Mouse (Mus musculus) forebrain, embryonic 14.5 days (tissue): ENCODE results near the gene Stard3. TPM values are rescaled to one million over a fixed set of nuclear protein-coding genes. Genes with fewer than 3 reads are reported as not detected.

ENCODE experiments used
- ATAC-seq: fragments of 200-750 bp; cut with Nextera tagmentation; 2 replicates; pipeline ENCODE4 v1.8.0; 2017; ENCODE audit warnings: mild to moderate bottlenecking, moderate library complexity
- DNase-seq: peaks from one replicate; pipeline ENCODE4 v3.0.0-alpha.2; 2015; ENCODE audit warnings: low spot score
- H3K27ac ChIP-seq: fragments of 300-500 bp; sonication (generic); 2 replicates; pipeline ENCODE4 v1.5.1; 2014; ENCODE audit warnings: low read depth, mild to moderate bottlenecking, control low read depth, low read length, moderate library complexity
- H3K27me3 ChIP-seq: fragments of 300-500 bp; sonication (generic); replicated peaks from 2 replicates; pipeline ENCODE4 v1.6.1; 2014; ENCODE audit warnings: low read length, control low read depth, mixed read lengths; ENCODE audit not compliant: control insufficient read depth, insufficient read depth
- H3K36me3 ChIP-seq: fragments of 300-500 bp; sonication (generic); 2 replicates; pipeline ENCODE4 v1.6.1; 2014; ENCODE audit warnings: low read length, control low read depth; ENCODE audit not compliant: control insufficient read depth, insufficient read depth
- H3K4me1 ChIP-seq: fragments of 300-500 bp; sonication (generic); 2 replicates; pipeline ENCODE4 v1.6.1; 2014; ENCODE audit warnings: antibody characterized with exemption, low read length, control low read depth; ENCODE audit not compliant: control insufficient read depth, insufficient read depth
- H3K4me2 ChIP-seq: fragments of 300-500 bp; sonication (generic); 2 replicates; pipeline ENCODE4 v1.6.1; 2014; ENCODE audit warnings: mild to moderate bottlenecking, control low read depth, low read length
- H3K4me3 ChIP-seq: fragments of 300-500 bp; sonication (generic); 2 replicates; pipeline ENCODE4 v1.5.1; 2014; ENCODE audit warnings: low read depth, low read length, control low read depth
- H3K9ac ChIP-seq: fragments of 300-500 bp; sonication (generic); 2 replicates; pipeline ENCODE4 v1.6.1; 2014; ENCODE audit warnings: mild to moderate bottlenecking, low read length, control low read depth, moderate library complexity
- H3K9me3 ChIP-seq: fragments of 300-500 bp; sonication (generic); replicated peaks from 2 replicates; pipeline ENCODE4 v1.6.1; 2016; ENCODE audit warnings: low read length, control low read depth, mixed read lengths; ENCODE audit not compliant: control insufficient read depth
- WGBS: fragments of 180-500 bp; shearing (Covaris S2); extraction: QIAGEN DNeasy Blood & Tissue Kit; methylation state at CpG from one replicate; pipeline ENCODE4 v1.1.7; 2014; 5-methylcytosine and 5-hydroxymethylcytosine counted together
- polyA plus RNA-seq: library from polyadenylated mRNA; unstranded; fragments of >200 nt; fragmentation: Nextera tagmentation; extraction: Ambion mirVana; gene quantifications from 2 replicates; pipeline ENCODE4 v1.2.1, GENCODE M21; 2014

Stard3 gene
- polyA plus RNA-seq, 1 experiment from 2014 or later, result 43.8 TPM

DNA sequence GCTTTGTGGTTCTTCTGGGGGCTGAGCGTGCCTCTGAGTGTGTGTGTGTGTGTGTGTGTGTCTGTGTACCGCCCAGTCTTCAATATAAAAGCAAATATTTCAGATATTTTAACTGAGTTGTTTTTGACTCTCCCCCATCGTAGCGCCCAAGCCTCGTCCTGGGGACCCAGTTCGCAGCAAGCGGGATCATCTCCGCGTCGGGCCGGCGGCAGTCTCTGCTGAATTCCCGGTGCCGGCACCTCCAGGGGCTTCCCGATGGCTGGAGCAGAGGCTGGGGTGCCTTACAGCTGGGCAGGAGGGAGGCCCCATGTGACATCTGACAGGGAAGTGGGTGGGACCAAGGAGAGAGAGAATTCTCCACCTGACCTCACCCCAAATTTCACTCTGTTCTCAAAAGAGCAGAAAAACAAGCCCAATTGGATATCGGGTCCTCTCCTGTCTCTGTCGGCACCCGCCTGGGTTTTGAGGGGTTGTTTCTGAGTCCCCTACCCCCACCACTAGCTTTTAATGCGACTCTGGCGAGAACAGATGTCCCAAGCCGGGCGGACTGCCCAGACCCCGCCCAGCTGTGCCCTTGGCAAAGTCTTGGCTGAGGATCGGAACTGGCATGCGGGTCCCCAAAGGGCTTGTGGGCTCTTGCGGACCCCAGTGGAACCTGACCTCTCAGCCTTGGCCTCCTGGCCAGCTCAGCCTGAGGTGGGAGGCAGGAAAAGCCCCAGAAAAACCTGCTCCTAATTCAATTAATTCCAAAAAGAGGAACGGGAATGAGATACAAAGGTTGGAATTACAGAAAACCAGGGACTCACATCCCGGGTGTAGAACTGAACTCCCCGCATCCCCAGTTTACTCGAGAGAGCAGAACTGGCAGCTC, 37.1 kb upstream of the Stard3 start:
- Histone ChIP-seq H3K4me2 (peak overlapping the region; percentile 53), H3K27me3 (peaks cover 87% of the 10 kb centered on the region), H3K4me3 (peak overlapping the region; percentile 19), H3K36me3 (0 out of 2 replicates have a peak, but pooled peaks cover 6% of the 10 kb centered on the region), H3K27ac (peak overlapping the region; percentile 95), H3K4me1 (peaks cover 32% of the 10 kb centered on the region), H3K9ac (peak overlapping the region; percentile 66), H3K9me3 (no peaks in the 10 kb centered on the region)
- DNase-seq (peak; percentile 83), ATAC-seq (peak; percentile 47)
- WGBS, result under 1% methylated on average over 30 of the region's 30 CpGs

DNA sequence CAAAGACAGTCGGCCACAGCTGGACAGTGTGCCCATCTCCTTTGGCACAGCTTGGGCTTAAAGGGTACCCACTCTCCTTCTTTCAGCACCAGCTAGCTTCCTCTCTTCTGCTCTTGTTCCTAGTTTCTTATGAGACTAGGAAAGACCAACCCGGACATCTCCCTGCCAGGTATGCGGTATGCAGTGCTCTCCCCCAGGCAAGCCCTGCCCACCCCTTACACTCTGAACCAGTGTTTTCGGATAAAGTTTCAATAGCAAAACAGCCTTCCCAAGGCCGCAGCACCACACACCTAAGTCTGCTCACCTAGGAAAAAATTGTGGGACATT, 36.5 kb upstream of the Stard3 start:
- Histone ChIP-seq H3K27ac (peak overlapping the region; percentile 95), H3K4me3 (peak overlapping the region; percentile 19; the same call in 1 of the 2 replicates), H3K9ac (no peak overlapping the region), H3K4me2 (peak overlapping the region; percentile 53), H3K27me3 (peaks cover 86% of the 10 kb centered on the region), H3K4me1 (peaks cover 32% of the 10 kb centered on the region), H3K9me3 (no peaks in the 10 kb centered on the region), H3K36me3 (0 out of 2 replicates have a peak, but pooled peaks cover 6% of the 10 kb centered on the region)
- no peak for DNase-seq
- no peak for ATAC-seq
- 5% methylated on average over 5 of the region's 5 CpGs for WGBS

DNA sequence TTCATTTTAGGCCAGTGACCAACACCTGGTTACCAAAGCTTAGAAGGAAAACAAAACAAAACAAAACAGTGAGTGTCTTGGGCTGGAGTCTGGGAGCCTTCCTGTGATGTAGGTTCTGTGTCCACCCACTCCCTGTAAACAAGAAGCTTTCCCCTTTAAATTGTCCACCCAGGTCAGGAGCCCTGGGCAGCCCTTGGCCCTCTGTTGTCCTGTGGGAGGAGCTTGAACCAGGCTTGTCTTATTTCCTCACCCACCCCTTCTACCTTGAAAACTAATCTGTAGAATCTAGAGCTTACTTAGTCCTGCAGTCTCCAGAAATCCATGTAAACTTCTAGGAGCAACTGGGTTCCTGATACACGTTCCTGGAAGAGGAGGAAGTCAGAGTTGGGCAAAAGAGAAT, 36.0 kb upstream of the Stard3 start:
- ATAC-seq (no peak), DNase-seq (no peak)
- peaks cover 86% of the 10 kb centered on the region for H3K27me3 ChIP-seq
- 0 out of 2 replicates have a peak, but pooled peaks cover 11% of the 10 kb centered on the region for H3K36me3 ChIP-seq
- H3K4me1 ChIP-seq, result peaks cover 32% of the 10 kb centered on the region
- H3K9ac ChIP-seq, result no peak overlapping the region
- no peak overlapping the region for H3K4me3 ChIP-seq
- no peaks in the 10 kb centered on the region for H3K9me3 ChIP-seq
- 0% methylated on average over 1 of the region's 1 CpGs for WGBS
- no peak overlapping the region for H3K4me2 ChIP-seq
- H3K27ac ChIP-seq, result peak overlapping the region; percentile 95; the same call in 1 of the 2 replicates

DNA sequence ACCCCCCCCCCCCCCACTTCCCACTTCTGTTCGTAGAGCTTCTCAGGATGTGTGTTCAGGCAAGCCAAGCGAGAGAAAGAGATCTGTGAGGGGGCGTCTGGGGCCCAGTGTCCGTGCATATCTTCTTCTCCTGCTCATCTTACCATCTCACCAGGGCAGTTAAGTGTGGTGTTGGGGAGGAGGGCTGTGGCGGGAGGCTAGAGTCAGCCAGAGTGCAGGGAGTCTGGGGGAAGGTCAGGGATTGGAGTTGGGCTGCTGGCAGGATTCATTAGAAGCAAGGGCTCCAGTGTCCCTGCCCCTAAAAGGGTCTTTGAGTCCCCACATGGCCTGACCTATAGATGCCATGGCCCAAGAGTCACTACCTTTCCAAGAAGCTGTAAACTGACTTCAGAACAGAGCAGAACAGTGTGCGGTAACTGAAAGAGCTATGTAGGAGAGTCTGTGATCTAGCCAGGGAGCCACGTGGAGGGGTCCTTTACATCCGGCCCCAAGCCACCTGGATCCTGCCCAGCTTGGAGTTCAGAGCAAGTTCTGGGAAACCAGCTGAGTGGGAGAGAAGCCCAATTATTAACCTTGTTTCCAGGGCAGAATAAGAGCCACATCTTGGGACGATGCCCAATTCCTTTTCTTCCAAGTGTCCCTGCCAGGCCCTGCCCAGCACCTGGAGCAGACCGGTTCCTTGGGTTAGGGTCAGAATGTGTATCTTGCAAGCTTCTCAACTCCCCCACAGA, 34.9 kb upstream of the Stard3 start:
- Histone ChIP-seq H3K4me2 (peak overlapping the region; percentile 51), H3K9me3 (no peaks in the 10 kb centered on the region), H3K9ac (peak overlapping the region; percentile 90), H3K27me3 (peaks cover 87% of the 10 kb centered on the region), H3K27ac (peak overlapping the region; percentile 98), H3K4me1 (peaks cover 27% of the 10 kb centered on the region), H3K4me3 (no peak overlapping the region), H3K36me3 (0 out of 2 replicates have a peak, but pooled peaks cover 16% of the 10 kb centered on the region)
- 1% methylated on average over 10 of the region's 10 CpGs for WGBS
- DNase-seq (peak; percentile 49), ATAC-seq (no peak)

DNA sequence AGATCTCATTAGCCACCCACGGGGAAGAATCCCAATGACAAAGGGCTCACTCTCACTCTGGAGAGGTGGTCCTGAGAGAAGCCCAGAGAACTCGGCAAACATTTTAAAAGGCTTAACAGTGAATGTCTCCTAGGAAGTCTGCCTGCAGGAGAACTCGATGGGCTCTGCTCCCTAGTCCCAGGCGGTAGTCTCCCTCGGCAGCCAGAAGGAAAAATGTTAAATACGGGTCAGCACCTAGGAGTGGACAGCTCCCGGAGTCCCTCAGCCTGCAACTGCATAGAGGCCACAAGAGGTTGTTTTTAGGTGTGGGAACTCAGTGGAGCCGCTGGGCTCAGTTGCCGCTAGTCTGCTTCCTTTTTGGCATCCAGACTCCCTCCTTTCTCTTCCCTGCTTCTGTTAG, 34.2 kb upstream of the Stard3 start:
- Histone ChIP-seq H3K27me3 (peaks cover 85% of the 10 kb centered on the region), H3K36me3 (0 out of 2 replicates have a peak, but pooled peaks cover 16% of the 10 kb centered on the region), H3K4me3 (0 out of 2 replicates have a peak overlapping the region, but pooled peaks have one; percentile 53), H3K4me2 (peak overlapping the region; percentile 51), H3K27ac (peak overlapping the region; percentile 98), H3K9me3 (no peaks in the 10 kb centered on the region), H3K4me1 (peaks cover 21% of the 10 kb centered on the region), H3K9ac (peak overlapping the region; percentile 90)
- ATAC-seq (no peak), DNase-seq (peak; percentile 49)
- 1% methylated on average over 9 of the region's 9 CpGs for WGBS

DNA sequence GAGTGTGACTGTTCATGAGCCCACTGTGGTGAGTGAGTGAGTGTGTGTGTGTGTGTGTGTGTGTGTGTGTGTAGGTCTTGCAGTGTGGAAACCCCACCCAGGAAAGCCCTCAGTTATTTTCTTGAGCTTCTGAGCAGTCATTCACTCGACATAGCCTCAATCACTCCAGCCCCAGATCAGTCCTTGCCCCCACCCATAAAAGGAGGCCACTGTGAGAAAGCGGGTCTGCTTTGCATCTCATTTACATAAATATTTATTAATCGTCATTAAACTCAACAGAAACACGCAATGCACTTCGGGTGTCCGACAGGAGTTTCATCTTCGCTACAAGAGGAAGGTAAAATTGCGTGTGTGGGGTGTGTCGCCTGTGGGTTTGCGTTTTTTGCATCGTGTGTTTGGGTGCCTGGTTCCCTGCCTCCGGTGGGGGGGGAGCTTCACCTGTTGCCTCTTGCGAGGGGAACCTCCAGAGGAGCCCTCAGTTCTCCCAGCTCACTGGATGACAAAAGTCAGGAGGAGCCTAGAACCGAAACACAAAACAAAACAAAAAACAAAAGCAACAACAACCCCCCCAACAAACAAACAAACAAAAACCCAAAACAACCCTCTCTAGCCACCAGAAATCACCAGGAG, 32.9 kb upstream of the Stard3 start:
- Histone ChIP-seq H3K36me3 (0 out of 2 replicates have a peak, but pooled peaks cover 16% of the 10 kb centered on the region), H3K27ac (peak overlapping the region; percentile 98), H3K4me2 (peak overlapping the region; percentile 51), H3K9ac (peak overlapping the region; percentile 90), H3K4me1 (peaks cover 12% of the 10 kb centered on the region; the same call in 1 of the 2 replicates), H3K27me3 (peaks cover 83% of the 10 kb centered on the region), H3K4me3 (peak overlapping the region; percentile 53), H3K9me3 (no peaks in the 10 kb centered on the region)
- ATAC-seq (no peak), DNase-seq (no peak)
- 3% methylated on average over 14 of the region's 14 CpGs for WGBS

DNA sequence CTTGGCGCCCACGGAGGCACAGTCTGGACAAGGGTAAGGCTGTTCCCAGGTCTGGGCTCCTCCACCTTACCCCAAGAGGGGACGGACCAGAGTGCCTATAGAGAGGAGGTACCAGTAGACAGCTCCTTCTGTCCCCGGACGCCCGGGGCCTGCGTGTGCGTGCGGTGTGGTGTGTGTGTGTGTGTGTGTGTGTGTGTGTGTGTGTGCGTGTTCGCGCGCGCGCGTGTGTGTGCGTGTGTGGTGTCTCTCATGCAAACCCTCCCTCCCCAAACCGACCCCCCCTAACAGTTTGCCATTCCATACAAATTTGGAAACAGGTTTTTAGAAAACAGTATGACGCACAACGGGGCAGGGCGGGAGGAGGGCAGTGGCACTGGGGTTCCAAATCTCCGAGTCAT, 32.3 kb upstream of the Stard3 start:
- ATAC-seq, result no peak
- H3K4me2 ChIP-seq, result peak overlapping the region; percentile 51
- peak overlapping the region; percentile 90 for H3K9ac ChIP-seq
- H3K9me3 ChIP-seq, result no peaks in the 10 kb centered on the region
- whole genome bisulfite sequencing, result under 1% methylated on average over 22 of the region's 22 CpGs
- peak overlapping the region; percentile 98 for H3K27ac ChIP-seq
- H3K4me3 ChIP-seq, result peak overlapping the region; percentile 53
- 0 out of 2 replicates have a peak, but pooled peaks cover 16% of the 10 kb centered on the region for H3K36me3 ChIP-seq
- peaks cover 10% of the 10 kb centered on the region; the same call in 1 of the 2 replicates for H3K4me1 ChIP-seq
- peak; percentile 41 for DNase-seq
- peaks cover 86% of the 10 kb centered on the region for H3K27me3 ChIP-seq

DNA sequence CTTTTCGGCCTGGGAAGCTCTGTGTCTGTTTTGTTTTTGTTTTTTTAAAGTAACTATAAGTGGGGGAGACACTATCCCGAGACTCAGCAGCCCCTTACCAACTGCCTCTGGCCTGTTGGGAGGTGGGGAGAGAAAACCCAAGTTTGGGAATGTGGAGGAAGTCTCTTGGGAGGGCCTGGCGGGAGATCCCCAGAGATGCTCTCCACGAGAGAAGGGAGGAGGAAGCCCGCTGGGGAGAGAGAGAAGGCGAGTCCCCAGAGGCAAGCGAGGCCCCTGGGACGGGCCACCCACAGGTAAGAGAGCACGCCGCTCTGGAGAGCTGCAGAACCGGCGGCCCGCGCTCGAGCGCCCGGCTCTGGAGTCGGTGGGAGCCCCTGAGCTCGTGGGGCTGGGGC, 31.4 kb upstream of the Stard3 start:
- H3K4me1 ChIP-seq, result peaks cover 9% of the 10 kb centered on the region; the same call in 1 of the 2 replicates
- WGBS, result under 1% methylated on average over 19 of the region's 19 CpGs
- no peaks in the 10 kb centered on the region for H3K9me3 ChIP-seq
- DNase-seq (no peak), ATAC-seq (no peak)
- H3K4me3 ChIP-seq, result peak overlapping the region; percentile 53
- H3K9ac ChIP-seq, result peak overlapping the region; percentile 90
- peaks cover 86% of the 10 kb centered on the region for H3K27me3 ChIP-seq
- H3K36me3 ChIP-seq, result 0 out of 2 replicates have a peak, but pooled peaks cover 16% of the 10 kb centered on the region
- H3K27ac ChIP-seq, result peak overlapping the region; percentile 98
- H3K4me2 ChIP-seq, result peak overlapping the region; percentile 51
